Mouse (Mus musculus): Measurements from ENCODE around the gene Rtp2.

Rtp2 gene

DNA sequence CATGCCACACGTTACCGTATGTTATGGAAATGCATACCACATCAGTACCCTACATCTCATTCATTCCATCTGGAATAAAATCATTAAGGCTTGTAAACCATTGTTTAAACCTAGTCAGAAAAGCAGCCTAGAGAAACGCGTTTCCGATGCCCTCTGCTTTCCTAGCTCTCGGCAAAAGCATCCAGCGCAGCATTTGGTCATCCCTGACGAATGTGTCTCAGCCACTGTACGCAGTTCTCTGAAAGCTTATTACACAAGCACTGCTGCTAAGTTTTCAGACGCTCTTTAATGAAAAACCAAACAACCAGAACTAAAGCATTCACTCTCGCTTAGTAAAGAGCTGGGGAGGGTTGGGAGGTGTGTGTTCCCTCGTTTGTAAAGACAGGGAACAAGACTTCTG, 47.1 kb downstream of the Rtp2 start:
- DNase-seq, result no peak
